Mouse (Mus musculus) ES-E14 (cell line): ENCODE measurements around the gene Gm20458.

ENCODE experiments used
- MAFK ChIP-seq: IDR thresholded peaks from 2 replicates; pipeline ENCODE4 v1.6.1; 2014; ENCODE audit warnings: mild to moderate bottlenecking, low read depth, low read length, inconsistent platforms; ENCODE audit not compliant: insufficient read depth
- ZC3H11A ChIP-seq: IDR thresholded peaks from 2 replicates; pipeline ENCODE4 v1.6.1; 2012; ENCODE audit warnings: low read depth, mild to moderate bottlenecking, inconsistent platforms, low read length, borderline replicate concordance

DNA sequence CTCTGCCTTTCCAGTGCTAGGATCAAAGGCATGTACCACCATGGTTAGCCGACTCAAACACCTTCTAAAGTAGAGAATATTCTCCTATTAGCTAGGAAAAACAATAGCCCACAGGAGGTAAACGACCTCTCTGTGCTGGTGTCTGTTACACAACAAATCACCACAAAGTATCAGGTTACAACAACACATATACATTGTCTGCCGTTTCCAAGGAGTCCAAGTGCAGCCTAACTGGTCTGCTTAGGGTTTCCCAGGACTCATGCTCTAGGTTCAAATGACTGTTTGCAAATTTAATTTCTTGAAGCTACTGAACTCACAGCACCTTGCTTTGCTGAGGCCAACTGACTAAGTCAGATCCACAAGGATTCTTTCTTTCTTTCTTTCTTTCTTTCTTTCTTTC, 41.3 kb upstream of the Gm20458 start:
- TF ChIP-seq ZC3H11A (no peak), MAFK (no peak)
